Mouse (Mus musculus) testis, adult 2 months (tissue): ENCODE data around the gene Chchd4. TPM values are rescaled to one million over a fixed set of nuclear protein-coding genes. Genes with fewer than 3 reads are reported as not detected.

Experiments used
- H3K27ac ChIP-seq: fragments of 200-500 bp; 2 replicates; pipeline ENCODE4 v1.5.1; 2012; ENCODE audit warnings: low read depth, low read length; ENCODE audit not compliant: control insufficient read depth, insufficient read depth
- H3K27me3 ChIP-seq: fragments of 200-500 bp; 2 replicates; pipeline ENCODE4 v1.6.1; 2012; ENCODE audit warnings: mild to moderate bottlenecking, low read length, moderate library complexity; ENCODE audit not compliant: control insufficient read depth, insufficient read depth
- H3K36me3 ChIP-seq: fragments of 200-500 bp; 2 replicates; pipeline ENCODE4 v1.6.1; 2012; ENCODE audit warnings: mild to moderate bottlenecking, low read length; ENCODE audit not compliant: control insufficient read depth, insufficient read depth
- H3K4me1 ChIP-seq: fragments of 200-500 bp; 2 replicates; pipeline ENCODE4 v1.6.1; 2012; ENCODE audit warnings: low read length; ENCODE audit not compliant: control insufficient read depth, insufficient read depth
- H3K4me3 ChIP-seq: fragments of 200-500 bp; 2 replicates; pipeline ENCODE4 v1.5.1; 2012; ENCODE audit warnings: low read depth, mild to moderate bottlenecking, low read length, moderate library complexity, mixed read lengths; ENCODE audit not compliant: control insufficient read depth
- CTCF ChIP-seq: fragments of 200-500 bp; IDR thresholded peaks from 2 replicates; pipeline ENCODE4 v1.5.1; 2012; ENCODE audit warnings: low read depth, mild to moderate bottlenecking, inconsistent platforms, low read length, moderate library complexity; ENCODE audit not compliant: control insufficient read depth, insufficient read depth, insufficient replicate concordance
- POLR2A ChIP-seq: fragments of 200-500 bp; IDR thresholded peaks from 2 replicates; pipeline ENCODE4 v1.6.1; 2012; ENCODE audit warnings: low read depth, mild to moderate bottlenecking, inconsistent platforms, low read length, moderate library complexity; ENCODE audit not compliant: control insufficient read depth
- polyA plus RNA-seq: library from polyadenylated mRNA; depleted of rRNA; stranded (reverse); fragments of >200 nt; gene quantifications from 2 replicates; pipeline ENCODE4 v1.2.3, GENCODE M21; 2012

The Chchd4 gene
- polyA plus RNA-seq, 1 experiment: 4.1 TPM

GRCm38 (mm10) chr6:91510211-91510610, 36.9 kb upstream of the Chchd4 start:
- no peaks in the 10 kb centered on the region; the same call in 1 of the 2 replicates for H3K36me3 ChIP-seq

DNA sequence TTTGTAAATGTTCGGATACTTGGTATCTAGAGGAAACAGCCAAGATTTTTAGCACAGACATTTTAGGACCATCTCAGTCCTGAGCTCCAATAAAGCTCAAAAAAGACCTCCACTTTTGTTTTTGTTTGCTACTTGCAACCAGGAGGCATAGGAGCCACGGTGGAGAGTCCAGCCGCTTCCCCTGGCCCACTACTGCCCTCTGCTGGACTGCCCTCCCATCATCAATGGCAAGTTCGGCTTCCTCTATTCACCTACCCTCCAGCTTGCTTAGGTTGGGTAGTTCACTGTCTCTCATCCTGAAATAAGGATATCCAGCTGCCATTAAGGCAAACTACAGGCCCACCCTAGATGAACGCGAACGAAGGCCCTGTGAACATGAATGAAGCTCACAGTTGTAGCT, 36.0 kb upstream of the Chchd4 start:
- no peak overlapping the region for H3K4me3 ChIP-seq
- H3K4me1 ChIP-seq: no peaks in the 10 kb centered on the region
- H3K27me3 ChIP-seq: no peaks in the 10 kb centered on the region
- TF ChIP-seq POLR2A (no peak), CTCF (peak; percentile 78; the same call in 1 of the 2 replicates)
- no peak overlapping the region for H3K27ac ChIP-seq
- H3K36me3 ChIP-seq: no peaks in the 10 kb centered on the region; the same call in 1 of the 2 replicates

More at GRCm38 (mm10) chr6:91510211-91510610, 36.9 kb upstream of the Chchd4 start:
- Histone ChIP-seq H3K4me3 (no peak overlapping the region), H3K27me3 (no peaks in the 10 kb centered on the region), H3K27ac (no peak overlapping the region), H3K4me1 (no peaks in the 10 kb centered on the region; the same call in none of the 2 replicates)
- TF ChIP-seq POLR2A (no peak), CTCF (no peak)

DNA sequence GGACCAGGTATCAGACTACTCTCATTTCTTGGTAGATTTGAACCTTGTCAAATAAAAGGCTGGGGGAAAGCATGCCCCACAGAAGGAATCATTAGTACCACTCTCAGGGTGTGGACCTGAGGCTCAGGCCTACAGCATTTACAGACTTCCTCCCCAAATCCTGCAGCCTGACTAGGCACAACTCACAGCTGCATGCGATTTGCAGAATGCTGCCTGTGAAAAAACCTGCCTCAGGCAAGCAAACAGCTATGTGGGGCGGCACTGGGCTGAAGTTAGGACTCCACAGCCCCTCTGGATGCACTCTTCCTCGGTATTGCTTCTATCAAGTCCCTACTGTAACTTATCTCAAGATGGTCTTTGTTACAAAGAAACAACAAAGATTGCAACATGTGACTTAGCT, 34.7 kb upstream of the Chchd4 start:
- H3K4me1 ChIP-seq: no peaks in the 10 kb centered on the region
- H3K27ac ChIP-seq: no peak overlapping the region
- H3K4me3 ChIP-seq: no peak overlapping the region
- H3K27me3 ChIP-seq: no peaks in the 10 kb centered on the region
- TF ChIP-seq POLR2A: no peak
- TF ChIP-seq CTCF: no peak
- H3K36me3 ChIP-seq: no peaks in the 10 kb centered on the region; the same call in 1 of the 2 replicates

GRCm38 (mm10) chr6:91506036-91506435, 32.7 kb upstream of the Chchd4 start:
- Histone ChIP-seq H3K4me3 (no peak overlapping the region), H3K27ac (no peak overlapping the region), H3K27me3 (no peaks in the 10 kb centered on the region), H3K36me3 (no peaks in the 10 kb centered on the region; the same call in 1 of the 2 replicates), H3K4me1 (no peaks in the 10 kb centered on the region)
- TF ChIP-seq POLR2A (no peak), CTCF (no peak)

- H3K4me3 ChIP-seq: no peak overlapping the region
- H3K27me3 ChIP-seq: no peaks in the 10 kb centered on the region
- peaks cover 1% of the 10 kb centered on the region for H3K36me3 ChIP-seq
- H3K27ac ChIP-seq: no peak overlapping the region
- H3K4me1 ChIP-seq: no peaks in the 10 kb centered on the region
- no peak for TF ChIP-seq CTCF
- no peak for TF ChIP-seq POLR2A
These were observed 30.0 kb upstream of the Chchd4 start for GRCm38 (mm10) chr6:91503302-91503701.

DNA sequence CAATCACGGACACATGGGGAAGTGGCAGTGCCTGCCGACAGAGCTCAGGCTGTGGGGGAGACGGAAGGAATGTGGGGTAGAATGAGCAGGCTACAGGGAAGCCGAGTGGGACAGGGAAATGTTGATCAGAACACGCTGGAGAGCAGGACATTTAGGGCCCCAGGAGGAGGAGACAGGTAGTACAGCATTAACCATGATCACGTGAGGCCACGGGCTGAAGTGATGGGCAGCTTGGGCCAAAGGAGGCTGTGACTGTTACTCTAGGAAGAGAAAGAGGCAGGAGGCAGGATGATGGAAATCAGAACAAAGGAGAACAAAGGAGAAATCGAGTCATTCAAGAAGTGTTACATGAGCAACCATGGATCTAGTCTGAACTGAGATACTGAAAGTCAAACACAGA, 21.2 kb upstream of the Chchd4 start:
- TF ChIP-seq CTCF (no peak), POLR2A (no peak)
- Histone ChIP-seq H3K27me3 (no peaks in the 10 kb centered on the region), H3K4me3 (no peak overlapping the region), H3K4me1 (no peaks in the 10 kb centered on the region), H3K27ac (no peak overlapping the region), H3K36me3 (no peaks in the 10 kb centered on the region)

GRCm38 (mm10) chr6:91493053-91493452, 19.7 kb upstream of the Chchd4 start:
- no peaks in the 10 kb centered on the region for H3K36me3 ChIP-seq
- H3K27ac ChIP-seq: no peak overlapping the region
- no peak overlapping the region for H3K4me3 ChIP-seq
- no peaks in the 10 kb centered on the region for H3K27me3 ChIP-seq
- TF ChIP-seq POLR2A: no peak
- no peak for TF ChIP-seq CTCF
- H3K4me1 ChIP-seq: no peaks in the 10 kb centered on the region

GRCm38 (mm10) chr6:91491004-91491403, 17.7 kb upstream of the Chchd4 start:
- Histone ChIP-seq H3K27ac (no peak overlapping the region), H3K4me1 (no peaks in the 10 kb centered on the region), H3K36me3 (no peaks in the 10 kb centered on the region), H3K4me3 (no peak overlapping the region), H3K27me3 (no peaks in the 10 kb centered on the region)
- TF ChIP-seq POLR2A (no peak), CTCF (no peak)
